Mouse (Mus musculus): ENCODE measurements at regions not wholly inside any gene's neighbourhood (a gene's known extent, or its start where the extent isn't known, plus 50 kb on each side); places are given as distances from the start of the nearest gene placed in this dataset.

DNA sequence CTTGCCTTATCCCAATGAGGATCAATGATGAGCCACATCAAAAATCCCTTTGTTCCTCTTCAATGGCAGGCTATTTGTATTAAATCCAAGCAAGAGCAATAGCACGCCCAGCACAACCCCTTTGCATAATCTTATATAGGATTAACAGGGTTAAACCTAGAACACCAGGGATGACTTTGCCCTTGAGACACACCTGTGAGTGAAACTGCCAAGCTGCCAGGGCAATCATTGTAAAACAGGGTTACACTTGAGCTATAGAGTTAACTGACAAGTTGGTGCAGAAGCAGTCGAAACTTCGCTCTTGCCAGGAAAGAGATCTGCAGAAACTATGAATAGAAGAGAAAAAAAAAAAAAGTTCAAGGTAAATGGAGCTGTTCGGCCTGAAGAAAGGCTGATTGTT, 167.6 kb downstream of the Klf6 start:
- Histone ChIP-seq H3K4me1 (ENCODE audit: control insufficient read depth, insufficient read depth, low read length) (no peaks in the 10 kb centered on the region), H3K27ac (ENCODE audit: control insufficient read depth, insufficient read depth, low read depth, low read length, poor library complexity) (no peak overlapping the region), H3K4me3 (replicated peaks; ENCODE audit: control insufficient read depth, low read depth, low read length) (no peak overlapping the region)
- 79% methylated on average over 4 of the region's 4 CpGs for WGBS
- TF ChIP-seq CTCF (IDR thresholded peaks at IDR 0.05; ENCODE audit: control insufficient read depth, insufficient read depth, low read length): no peak
- TF ChIP-seq POLR2A (IDR thresholded peaks at IDR 0.05; ENCODE audit: borderline replicate concordance, control insufficient read depth, low read depth, low read length): no peak

DNA sequence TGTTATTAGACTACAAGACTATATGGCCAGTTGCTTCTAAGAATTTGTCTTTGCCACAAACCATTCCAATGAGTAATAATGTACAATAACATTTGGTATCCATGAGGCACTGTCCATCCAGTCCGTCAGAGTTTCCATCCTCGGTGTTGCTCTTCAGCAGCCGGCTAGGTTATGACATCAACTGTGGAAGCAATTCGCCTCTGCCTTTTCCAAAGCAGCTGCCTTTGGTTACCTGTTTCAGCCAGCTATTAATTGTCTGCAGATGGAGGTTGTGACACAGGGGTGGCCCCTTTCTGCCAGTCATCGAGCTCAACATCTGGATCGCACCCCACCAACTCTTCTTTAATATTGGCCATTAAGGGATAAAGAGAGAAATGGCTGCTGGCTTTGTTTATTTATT, 168.2 kb downstream of the Klf6 start:
- TF ChIP-seq CTCF (IDR thresholded peaks at IDR 0.05; ENCODE audit: control insufficient read depth, insufficient read depth, low read length): no peak
- TF ChIP-seq POLR2A (IDR thresholded peaks at IDR 0.05; ENCODE audit: borderline replicate concordance, control insufficient read depth, low read depth, low read length): no peak
- Histone ChIP-seq H3K4me1 (ENCODE audit: control insufficient read depth, insufficient read depth, low read length) (no peaks in the 10 kb centered on the region), H3K27ac (ENCODE audit: control insufficient read depth, insufficient read depth, low read depth, low read length, poor library complexity) (no peak overlapping the region), H3K4me3 (replicated peaks; ENCODE audit: control insufficient read depth, low read depth, low read length) (no peak overlapping the region)
- 85% methylated on average over 6 of the region's 6 CpGs for WGBS

DNA sequence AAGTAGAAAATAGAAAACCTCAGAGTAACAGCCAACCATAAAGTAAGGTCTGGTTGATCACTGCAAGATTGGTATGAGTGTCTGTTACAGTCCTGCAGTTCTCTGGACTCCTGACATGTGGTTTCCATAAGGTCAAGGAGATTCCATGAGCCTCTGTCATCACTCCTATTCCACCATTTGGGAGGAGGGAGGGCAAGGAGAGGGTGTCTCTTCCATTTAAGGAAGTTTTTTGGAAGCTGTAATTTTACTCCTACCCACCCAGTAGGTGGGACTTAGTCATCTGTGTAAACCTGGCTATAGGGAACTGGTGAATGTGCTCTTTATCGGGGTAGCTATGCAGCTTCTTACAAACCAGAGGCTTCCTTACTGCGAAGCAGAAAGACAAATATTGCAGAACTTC, 168.8 kb downstream of the Klf6 start:
- Histone ChIP-seq H3K27ac (ENCODE audit: control insufficient read depth, insufficient read depth, low read depth, low read length, poor library complexity) (no peak overlapping the region), H3K4me3 (replicated peaks; ENCODE audit: control insufficient read depth, low read depth, low read length) (no peak overlapping the region), H3K4me1 (ENCODE audit: control insufficient read depth, insufficient read depth, low read length) (no peaks in the 10 kb centered on the region)
- 62% methylated on average over 2 of the region's 2 CpGs for WGBS
- no peak for TF ChIP-seq CTCF (IDR thresholded peaks at IDR 0.05; ENCODE audit: control insufficient read depth, insufficient read depth, low read length)
- TF ChIP-seq POLR2A (IDR thresholded peaks at IDR 0.05; ENCODE audit: borderline replicate concordance, control insufficient read depth, low read depth, low read length): no peak

DNA sequence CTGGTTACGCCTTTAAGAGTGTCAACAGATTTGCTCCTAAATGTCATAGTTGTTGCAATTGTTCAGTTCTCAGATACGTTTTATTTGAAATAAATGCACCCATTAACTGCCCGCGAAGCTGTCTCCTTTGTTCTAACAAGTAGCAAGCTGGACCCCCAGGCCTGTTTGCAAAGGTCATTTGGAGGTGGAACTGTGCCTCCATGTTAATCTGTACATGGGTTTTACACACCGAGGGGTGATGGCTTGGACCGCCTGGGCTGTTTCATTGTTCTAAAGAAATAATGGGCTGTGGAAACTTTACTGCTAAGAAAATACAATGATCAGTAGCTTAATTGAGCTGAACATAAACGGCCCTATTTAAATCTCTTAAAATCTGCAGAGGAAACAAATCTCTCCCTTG, 178.8 kb downstream of the Klf6 start:
- Histone ChIP-seq H3K4me1 (ENCODE audit: control insufficient read depth, insufficient read depth, low read length) (no peaks in the 10 kb centered on the region), H3K27ac (ENCODE audit: control insufficient read depth, insufficient read depth, low read depth, low read length, poor library complexity) (no peak overlapping the region), H3K4me3 (replicated peaks; ENCODE audit: control insufficient read depth, low read depth, low read length) (no peak overlapping the region)
- WGBS: 74% methylated on average over 7 of the region's 7 CpGs
- no peak for TF ChIP-seq CTCF (IDR thresholded peaks at IDR 0.05; ENCODE audit: control insufficient read depth, insufficient read depth, low read length)
- TF ChIP-seq POLR2A (IDR thresholded peaks at IDR 0.05; ENCODE audit: borderline replicate concordance, control insufficient read depth, low read depth, low read length): no peak

DNA sequence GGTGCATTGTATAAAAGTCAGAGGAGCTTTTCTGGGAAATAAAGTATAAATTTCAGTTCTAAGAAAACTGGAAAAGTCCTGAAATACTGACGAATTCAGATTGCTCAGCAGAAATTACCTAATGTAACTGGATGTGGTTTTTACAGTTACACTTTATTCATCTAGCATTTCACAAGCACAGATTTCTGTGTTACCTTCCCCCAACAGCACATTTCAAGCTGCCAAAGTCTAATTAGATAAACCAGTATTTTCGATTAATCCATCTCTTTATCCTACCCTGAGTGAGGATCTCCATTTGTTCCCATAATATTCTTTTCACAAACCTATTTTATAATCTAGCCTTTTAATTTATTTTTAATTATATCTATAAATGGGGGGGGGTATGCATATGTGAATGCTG, 179.4 kb downstream of the Klf6 start:
- WGBS: 50% methylated on average over 2 of the region's 2 CpGs
- Histone ChIP-seq H3K4me1 (ENCODE audit: control insufficient read depth, insufficient read depth, low read length) (no peaks in the 10 kb centered on the region), H3K4me3 (replicated peaks; ENCODE audit: control insufficient read depth, low read depth, low read length) (no peak overlapping the region), H3K27ac (ENCODE audit: control insufficient read depth, insufficient read depth, low read depth, low read length, poor library complexity) (no peak overlapping the region)
- TF ChIP-seq POLR2A (IDR thresholded peaks at IDR 0.05; ENCODE audit: borderline replicate concordance, control insufficient read depth, low read depth, low read length) (no peak), CTCF (IDR thresholded peaks at IDR 0.05; ENCODE audit: control insufficient read depth, insufficient read depth, low read length) (no peak)

DNA sequence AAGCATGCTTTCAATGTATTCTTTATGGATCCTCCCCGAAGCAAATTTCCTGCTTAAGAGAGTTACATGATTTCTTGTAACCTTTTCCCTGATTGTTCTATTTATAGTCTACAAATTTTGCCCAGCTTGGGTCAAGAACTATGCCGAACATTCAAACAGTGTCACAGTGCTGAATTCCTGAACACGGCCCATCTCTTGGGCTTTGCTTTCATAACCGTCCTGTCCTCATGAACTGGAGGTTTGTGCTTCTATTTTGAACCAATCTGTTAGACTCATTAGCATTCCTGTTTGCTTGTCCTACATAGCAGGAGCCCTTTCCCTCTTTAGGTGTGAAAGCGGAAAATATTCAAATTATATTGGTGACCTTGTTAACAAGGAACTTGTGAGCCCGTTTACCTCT, 181.2 kb downstream of the Klf6 start:
- no peaks in the 10 kb centered on the region for H3K4me1 ChIP-seq (ENCODE audit: control insufficient read depth, insufficient read depth, low read length)
- no peak overlapping the region for H3K27ac ChIP-seq (ENCODE audit: control insufficient read depth, insufficient read depth, low read depth, low read length, poor library complexity)
- TF ChIP-seq CTCF (IDR thresholded peaks at IDR 0.05; ENCODE audit: control insufficient read depth, insufficient read depth, low read length) (no peak), POLR2A (IDR thresholded peaks at IDR 0.05; ENCODE audit: borderline replicate concordance, control insufficient read depth, low read depth, low read length) (no peak)
- WGBS: 81% methylated on average over 6 of the region's 6 CpGs
- no peak overlapping the region for H3K4me3 ChIP-seq (replicated peaks; ENCODE audit: control insufficient read depth, low read depth, low read length)

DNA sequence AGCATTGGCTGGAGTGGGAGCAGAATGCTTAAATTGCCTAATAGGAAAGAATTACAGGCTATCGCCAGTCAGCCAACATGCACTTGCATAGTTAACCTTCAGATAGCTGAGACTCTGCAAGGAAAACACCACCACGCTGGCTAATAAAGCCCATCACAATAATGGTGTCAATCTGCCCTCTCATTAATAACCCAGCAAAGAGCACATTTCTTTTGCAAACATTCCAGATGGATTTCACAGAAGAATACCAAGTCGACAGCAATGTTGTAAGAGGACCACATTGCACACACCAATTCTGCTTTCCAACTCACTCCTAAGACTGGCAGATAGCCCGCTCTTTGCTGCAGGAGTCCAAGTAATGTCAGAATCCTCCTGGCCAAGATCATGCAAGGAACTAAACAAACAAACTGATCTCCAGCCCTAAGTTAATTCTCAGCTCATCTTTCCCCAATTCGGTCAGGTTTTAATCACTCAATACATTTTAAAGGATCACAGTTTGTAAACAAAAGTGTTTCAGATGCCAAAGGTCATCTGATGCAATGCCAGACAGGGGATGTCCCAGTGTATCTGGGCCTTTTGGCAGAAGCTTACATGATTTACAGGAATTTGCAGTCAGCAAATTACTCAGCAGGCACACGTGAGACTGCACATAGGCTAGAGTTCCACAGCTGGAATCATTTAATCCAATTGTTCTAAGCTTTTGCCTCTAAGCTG, 198.4 kb downstream of the Klf6 start:
- WGBS: 64% methylated on average over 6 of the region's 6 CpGs

DNA sequence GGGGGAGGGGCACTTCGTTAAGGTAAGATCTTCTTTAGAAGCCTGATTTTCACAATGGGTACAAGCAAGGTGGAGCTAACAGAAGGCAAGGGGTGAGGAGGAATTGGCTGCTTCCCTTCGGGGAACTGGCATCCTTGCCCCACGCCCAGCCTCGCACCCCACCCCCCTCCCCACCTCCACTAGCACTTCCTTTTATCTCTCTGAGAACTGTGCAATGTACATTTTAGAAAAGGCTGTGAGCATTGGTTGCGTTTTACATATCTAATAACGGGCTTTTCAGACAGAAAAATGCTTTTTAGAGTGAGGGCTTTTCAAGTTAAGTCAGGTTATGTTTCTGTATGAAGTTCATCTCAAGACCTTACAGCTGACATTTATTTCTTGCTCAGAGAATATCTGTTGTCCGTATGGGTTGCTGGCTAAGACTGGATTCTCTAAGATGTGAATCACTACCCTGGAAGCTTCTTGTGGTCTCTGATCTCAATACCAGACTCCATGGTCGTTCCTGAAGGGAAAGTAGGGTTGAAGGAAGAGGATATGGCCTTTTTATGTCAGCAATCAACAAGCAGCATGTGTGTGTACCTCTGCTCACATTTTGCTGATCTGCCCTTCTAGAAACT, 199.1 kb downstream of the Klf6 start:
- Histone ChIP-seq H3K27ac (ENCODE audit: control insufficient read depth, insufficient read depth, low read depth, low read length, poor library complexity) (no peak overlapping the region), H3K4me1 (ENCODE audit: control insufficient read depth, insufficient read depth, low read length) (no peaks in the 10 kb centered on the region; the same call in 1 of the 2 replicates), H3K4me3 (replicated peaks; ENCODE audit: control insufficient read depth, low read depth, low read length) (no peak overlapping the region)
- TF ChIP-seq CTCF (IDR thresholded peaks at IDR 0.05; ENCODE audit: control insufficient read depth, insufficient read depth, low read length) (no peak), POLR2A (IDR thresholded peaks at IDR 0.05; ENCODE audit: borderline replicate concordance, control insufficient read depth, low read depth, low read length) (no peak)
- 18% methylated on average over 8 of the region's 8 CpGs for WGBS

More for the DNA sequence above, 198.4 kb downstream of the Klf6 start:
- Histone ChIP-seq H3K27ac (ENCODE audit: control insufficient read depth, insufficient read depth, low read depth, low read length, poor library complexity) (no peak overlapping the region), H3K4me1 (ENCODE audit: control insufficient read depth, insufficient read depth, low read length) (no peaks in the 10 kb centered on the region; the same call in 1 of the 2 replicates), H3K4me3 (replicated peaks; ENCODE audit: control insufficient read depth, low read depth, low read length) (no peak overlapping the region)
- TF ChIP-seq CTCF (IDR thresholded peaks at IDR 0.05; ENCODE audit: control insufficient read depth, insufficient read depth, low read length) (no peak), POLR2A (IDR thresholded peaks at IDR 0.05; ENCODE audit: borderline replicate concordance, control insufficient read depth, low read depth, low read length) (no peak)

Measured in bone marrow, adult 2 months (tissue).